Comparison of ENCODE assay signal across 16 mouse cellular contexts in the genomic region with DNA sequence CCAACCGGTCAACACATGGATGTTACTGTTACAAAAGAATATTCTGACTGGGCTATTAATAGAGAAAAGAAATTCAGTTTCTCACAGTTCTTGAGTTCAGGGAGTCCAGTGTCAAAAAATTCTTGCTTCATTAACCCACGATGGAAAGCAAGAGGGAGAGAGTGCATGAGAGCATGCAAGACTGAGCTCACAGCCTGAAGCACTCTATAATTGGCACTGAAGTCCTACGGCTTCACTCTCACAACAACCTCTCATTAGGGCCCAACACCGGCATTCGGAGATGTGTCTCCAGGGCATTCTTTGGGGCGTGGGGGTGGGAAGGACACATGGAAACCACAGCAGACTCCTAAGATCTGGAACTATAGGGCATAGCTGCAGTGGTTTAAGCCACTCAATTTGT. TPM values are rescaled to one million over a fixed set of nuclear protein-coding genes. Genes with fewer than 3 reads are reported as not detected.
A peak's percentile ranks its signal among the peaks of the same experiment; 100 is the strongest.
DNase-seq lines count a peak whose midpoint lies in the region; ATAC-seq lines count a peak whose summit lies in the region.
"Had no signal": no experiment of that assay in that cellular context is flagged by ENCODE, and none has a peak within 500 bp of the region (broad histone marks: within the 10 kb centered on the region; RNA-seq: fewer than 3 reads in every experiment).

No protein-coding gene starts in this region.

- peaks cover 77% of the 10 kb centered on the region for H3K4me1 ChIP-seq in heart, embryonic 13.5 days
- peaks cover 31% of the 10 kb centered on the region for H3K4me1 ChIP-seq in midbrain, embryonic 12.5 days
- H3K4me1 ChIP-seq in midbrain, embryonic 10.5 days, result peaks cover 34% of the 10 kb centered on the region
- peaks cover 33% of the 10 kb centered on the region for H3K4me1 ChIP-seq in forebrain, embryonic 13.5 days

- 55% methylated on average over 6 of the region's 6 CpGs for WGBS in heart, embryonic 13.5 days
- 74% methylated on average over 6 of the region's 6 CpGs for WGBS in midbrain, embryonic 12.5 days
- 79% methylated on average over 6 of the region's 6 CpGs for WGBS in midbrain, embryonic 10.5 days
- 32% methylated on average over 6 of the region's 6 CpGs for WGBS in forebrain, embryonic 13.5 days

- H3K4me3 ChIP-seq in heart, embryonic 13.5 days, result no peak overlapping the region
- H3K4me3 ChIP-seq in midbrain, embryonic 12.5 days, result no peak overlapping the region
- no peak overlapping the region for H3K4me3 ChIP-seq in midbrain, embryonic 10.5 days
- H3K4me3 ChIP-seq in forebrain, embryonic 13.5 days, result no peak overlapping the region
- H3K4me3 ChIP-seq: neural tube, embryonic 13.5 days had no signal

- H3K9ac ChIP-seq in heart, embryonic 13.5 days, result no peak overlapping the region
- H3K9ac ChIP-seq in midbrain, embryonic 12.5 days (replicated peaks), result no peak overlapping the region
- H3K9ac ChIP-seq in forebrain, embryonic 13.5 days, result no peak overlapping the region
- H3K9ac ChIP-seq: neural tube, embryonic 13.5 days had no signal

- H3K36me3 ChIP-seq in heart, embryonic 13.5 days, result no peaks in the 10 kb centered on the region
- no peaks in the 10 kb centered on the region for H3K36me3 ChIP-seq in midbrain, embryonic 12.5 days
- no peaks in the 10 kb centered on the region for H3K36me3 ChIP-seq in midbrain, embryonic 10.5 days
- no peaks in the 10 kb centered on the region for H3K36me3 ChIP-seq in forebrain, embryonic 13.5 days (ENCODE audit: poor library complexity, severe bottlenecking)
- H3K36me3 ChIP-seq: neural tube, embryonic 13.5 days had no signal

- no peaks in the 10 kb centered on the region for H3K27me3 ChIP-seq in heart, embryonic 13.5 days (replicated peaks)
- no peaks in the 10 kb centered on the region for H3K27me3 ChIP-seq in midbrain, embryonic 12.5 days
- no peaks in the 10 kb centered on the region for H3K27me3 ChIP-seq in midbrain, embryonic 10.5 days (ENCODE audit: low read depth, poor library complexity, severe bottlenecking)
- H3K27me3 ChIP-seq in forebrain, embryonic 13.5 days, result no peaks in the 10 kb centered on the region
- H3K27me3 ChIP-seq: neural tube, embryonic 13.5 days had no signal

- H3K9me3 ChIP-seq in heart, embryonic 13.5 days, result no peaks in the 10 kb centered on the region
- no peaks in the 10 kb centered on the region for H3K9me3 ChIP-seq in midbrain, embryonic 12.5 days
- no peaks in the 10 kb centered on the region for H3K9me3 ChIP-seq in midbrain, embryonic 10.5 days (replicated peaks)
- no peaks in the 10 kb centered on the region for H3K9me3 ChIP-seq in forebrain, embryonic 13.5 days (replicated peaks)
- H3K9me3 ChIP-seq: neural tube, embryonic 13.5 days had no signal

- H3K27ac ChIP-seq in heart, embryonic 13.5 days (replicated peaks), result peak overlapping the region; percentile 37
- no peak overlapping the region for H3K27ac ChIP-seq in midbrain, embryonic 12.5 days (replicated peaks)
- H3K27ac ChIP-seq in midbrain, embryonic 10.5 days (replicated peaks), result no peak overlapping the region; the same call in 1 of the 2 replicates
- H3K27ac ChIP-seq in forebrain, embryonic 13.5 days, result no peak overlapping the region
- H3K27ac ChIP-seq: neural tube, embryonic 13.5 days had no signal

- H3K4me2 ChIP-seq in heart, embryonic 13.5 days, result no peak overlapping the region
- H3K4me2 ChIP-seq in midbrain, embryonic 12.5 days (replicated peaks), result no peak overlapping the region
- H3K4me2 ChIP-seq in forebrain, embryonic 13.5 days, result no peak overlapping the region
- H3K4me2 ChIP-seq: neural tube, embryonic 13.5 days had no signal

- DNase-seq in heart, postnatal 4 days, result no peak
- no peak for DNase-seq in midbrain, embryonic 10.5 days (ENCODE audit: low spot score)
- no peak for DNase-seq in layer of hippocampus, adult 8-10 months (ENCODE audit: low spot score in 2 of 2)
- DNase-seq in testis, postnatal 14 days (ENCODE audit: low spot score), result no peak
- DNase-seq: adrenal gland, adult 8-10 months; cerebellum, adult 2 months; kidney, postnatal 10 days; layer of hippocampus, adult 9-11 months; liver; lung, adult 18-20 months; lung, postnatal 4 days; thymus, adult 18-20 months had no signal

- no peak for ATAC-seq in heart, embryonic 13.5 days (ENCODE audit: extremely low read depth, insufficient number of reproducible peaks, low FRiP score, low TSS enrichment)
- ATAC-seq in midbrain, embryonic 12.5 days (ENCODE audit: low FRiP score, low read depth), result 0 out of 2 replicates have a peak, but pooled peaks have one; percentile 38
- 0 out of 2 replicates have a peak, but pooled peaks have one; percentile 52 for ATAC-seq in forebrain, embryonic 13.5 days

RNA-seq across cellular contexts. Expression of gene Pam, which starts 12.5 kb away (rescaled TPM):
- polyA plus RNA-seq in heart, embryonic 13.5 days (2015; fragmentation: Nextera tagmentation; extraction: Ambion mirVana), result 340 and 404 TPM in 2 replicates
- total RNA-seq in heart, postnatal 4 days (2021), result 100 to 1,000 TPM; 888 to 905 TPM
- polyA plus RNA-seq in midbrain, embryonic 12.5 days (2016; fragmentation: Nextera tagmentation; extraction: Ambion mirVana), result 27.2 and 28.7 TPM in 2 replicates
- 18.9 and 23.9 TPM in 2 replicates for polyA plus RNA-seq in midbrain, embryonic 10.5 days (2016; fragmentation: Nextera tagmentation; extraction: Ambion mirVana)
- 39.1 and 49.8 TPM in 2 replicates for polyA plus RNA-seq in forebrain, embryonic 13.5 days (2015; fragmentation: Nextera tagmentation; extraction: Ambion mirVana)
- total RNA-seq in layer of hippocampus, adult 8-10 months (2022), result 100 to 1,000 TPM; 190 to 224 (median 205) TPM
